Mouse (Mus musculus) megakaryocyte progenitor cell, adult 5-6 weeks (primary cell): Measurements from ENCODE around the gene D2hgdh. TPM values are rescaled to one million over a fixed set of nuclear protein-coding genes. Genes with fewer than 3 reads are reported as not detected.

Source experiments
- total RNA-seq, 2 experiments: library from RNA; stranded (forward) in 1 of 2; stranded (reverse) in 1 of 2; fragments of 157-497, 149-512 nt in 1 of 2; fragments of 200-1000 nt in 1 of 2; gene quantifications; 2 replicates each; pipeline versions ENCODE4 v1.2.3 to v1.2.4; 2015 to 2017

Gene D2hgdh
- total RNA-seq, 2 experiments from 2014 or later = 11.5 to 17.0 TPM

Other genes starting within 250 kb of the D2hgdh start
- gene Stk25, start 166.2 kb upstream of the D2hgdh start, total RNA-seq (2015) = 23.4 and 28.8 TPM in 2 replicates
- gene Stk25, start 166.2 kb upstream of the D2hgdh start, total RNA-seq (2017) = 28.6 and 47.7 TPM in 2 replicates
- gene Bok, start 139.2 kb upstream of the D2hgdh start, total RNA-seq (2015) = 0.17 TPM in 1 of 2 replicates, not detected in the other
- gene Bok, start 139.2 kb upstream of the D2hgdh start, total RNA-seq (2017) = 0.92 TPM in 1 of 2 replicates, not detected in the other
- gene Atg4b, start 73.4 kb upstream of the D2hgdh start, total RNA-seq (2015) = 17.6 and 21.0 TPM in 2 replicates
- 50.7 and 58.5 TPM in 2 replicates for gene Atg4b, start 73.4 kb upstream of the D2hgdh start, total RNA-seq (2017)
- gene Thap4, start 70.0 kb upstream of the D2hgdh start, total RNA-seq (2015) = 40.9 and 47.0 TPM in 2 replicates
- gene Thap4, start 70.0 kb upstream of the D2hgdh start, total RNA-seq (2017) = 21.0 and 26.2 TPM in 2 replicates
- 234 TPM in 2 replicates for gene Dtymk, start 23.0 kb upstream of the D2hgdh start, total RNA-seq (2015)
- gene Dtymk, start 23.0 kb upstream of the D2hgdh start, total RNA-seq (2017) = 229 and 230 TPM in 2 replicates
- 9.0 and 10.2 TPM in 2 replicates for gene Ing5, start 20.9 kb upstream of the D2hgdh start, total RNA-seq (2015)
- gene Ing5, start 20.9 kb upstream of the D2hgdh start, total RNA-seq (2017) = 38.3 and 42.8 TPM in 2 replicates
- 0.15 TPM in 1 of 2 replicates, not detected in the other for gene Gal3st2, start 36.4 kb downstream of the D2hgdh start, total RNA-seq (2015)
- not detected in 2 replicates for gene Gal3st2, start 36.4 kb downstream of the D2hgdh start, total RNA-seq (2017)
- not detected in 2 replicates for gene Gal3st2b, start 93.4 kb downstream of the D2hgdh start, total RNA-seq (2015)
- not detected in 2 replicates for gene Gal3st2b, start 93.4 kb downstream of the D2hgdh start, total RNA-seq (2017)
- gene Gal3st2c, start 165.6 kb downstream of the D2hgdh start, total RNA-seq (2015) = not detected in 2 replicates
- not detected in 2 replicates for gene Gal3st2c, start 165.6 kb downstream of the D2hgdh start, total RNA-seq (2017)
- gene Neu4, start 195.5 kb downstream of the D2hgdh start, total RNA-seq (2015) = not detected in 2 replicates
- gene Neu4, start 195.5 kb downstream of the D2hgdh start, total RNA-seq (2017) = not detected in 2 replicates
- gene Pdcd1, start 227.6 kb downstream of the D2hgdh start, total RNA-seq (2015) = not detected in 2 replicates
- not detected in 2 replicates for gene Pdcd1, start 227.6 kb downstream of the D2hgdh start, total RNA-seq (2017)